12 mouse cellular contexts compared by ENCODE assay signal in genomic region chr6:31198340-31198739, GRCm38 (mm10).
"Had no signal": no experiment of that assay in that cellular context is flagged by ENCODE, and none has a peak within 500 bp of the region (broad histone marks: within the 10 kb centered on the region; RNA-seq: fewer than 3 reads in every experiment).

No protein-coding gene starts in this region.

- H3K4me3 ChIP-seq: limb, embryonic 12.5 days; limb, embryonic 15.5 days; midbrain, embryonic 12.5 days; midbrain, embryonic 15.5 days; neural tube, embryonic 12.5 days; neural tube, embryonic 15.5 days had no signal

- DNase-seq: kidney, adult 18-20 months; liver, postnatal 0 days; thymus, adult 2 months had no signal

- H3K27ac ChIP-seq: kidney, postnatal 0 days; limb, embryonic 12.5 days; limb, embryonic 15.5 days; liver, embryonic 14.5 days; macrophage; midbrain, embryonic 12.5 days; midbrain, embryonic 15.5 days; neural tube, embryonic 12.5 days; neural tube, embryonic 15.5 days had no signal
